Mouse (Mus musculus): ENCODE measurements around the gene Mageb1. TPM values are rescaled to one million over a fixed set of nuclear protein-coding genes. Genes with fewer than 3 reads are reported as not detected.
"Not testable (repeated sequence)": the region's sequence is repeated elsewhere in the genome, so short reads cannot be mapped to it uniquely, and the experiment has no call there.

Gene Mageb1
- not detected for polyA plus RNA-seq (2017; shearing (Covaris generic))

- ATAC-seq: not testable (repeated sequence)
Observed at GRCm38 (mm10) chrX:92016233-92016632, at the start of gene Mageb1. TSS of gene Mageb1 (minus strand) at chrX:92016333.

Other genes starting within 250 kb of the Mageb1 start
- gene Mageb5, start 233.3 kb downstream of the Mageb1 start, polyA plus RNA-seq (2017; shearing (Covaris generic)): not detected